Mouse (Mus musculus) liver, embryonic 13.5 days (tissue): ENCODE results near the gene Mapk10. TPM values are rescaled to one million over a fixed set of nuclear protein-coding genes. Genes with fewer than 3 reads are reported as not detected.

ENCODE experiments used
- ATAC-seq: fragments of 200-750 bp; cut with Nextera tagmentation; 2 replicates; pipeline ENCODE4 v1.8.0; 2017; ENCODE audit warnings: low read depth, mild to moderate bottlenecking, moderate number of reproducible peaks, moderate library complexity
- DNase-seq: peaks from one replicate; pipeline ENCODE4 v3.0.0; 2022
- H3K27ac ChIP-seq: fragments of 300-500 bp; sonication (generic); 2 replicates; pipeline ENCODE4 v1.5.1; 2015; ENCODE audit warnings: moderate library complexity, mild to moderate bottlenecking, inconsistent platforms
- H3K27me3 ChIP-seq: fragments of 300-500 bp; sonication (generic); 2 replicates; pipeline ENCODE4 v1.6.1; 2015; ENCODE audit warnings: mild to moderate bottlenecking, inconsistent platforms
- H3K36me3 ChIP-seq: fragments of 300-500 bp; sonication (generic); 2 replicates; pipeline ENCODE4 v1.6.1; 2015; ENCODE audit warnings: mild to moderate bottlenecking, inconsistent platforms
- H3K4me1 ChIP-seq: fragments of 300-500 bp; sonication (generic); replicated peaks from 2 replicates; pipeline ENCODE4 v1.6.1; 2015; ENCODE audit warnings: inconsistent platforms
- H3K4me2 ChIP-seq: fragments of 300-500 bp; sonication (generic); 2 replicates; pipeline ENCODE4 v1.6.1; 2015; ENCODE audit warnings: inconsistent platforms, mild to moderate bottlenecking, moderate library complexity
- H3K4me3 ChIP-seq: fragments of 300-500 bp; sonication (generic); replicated peaks from 2 replicates; pipeline ENCODE4 v1.5.1; 2015; ENCODE audit warnings: mild to moderate bottlenecking, inconsistent platforms
- H3K9ac ChIP-seq: fragments of 300-500 bp; sonication (generic); 2 replicates; pipeline ENCODE4 v1.6.1; 2015; ENCODE audit warnings: mild to moderate bottlenecking, inconsistent platforms
- H3K9me3 ChIP-seq: fragments of 300-500 bp; sonication (generic); replicated peaks from 2 replicates; pipeline ENCODE4 v1.6.1; 2016; ENCODE audit warnings: inconsistent platforms
- WGBS: fragments of 180-500 bp; shearing (Covaris S2); methylation state at CpG from one replicate; pipeline ENCODE4 v1.1.7; 2015; ENCODE audit not compliant: insufficient replicate concordance; 5-methylcytosine and 5-hydroxymethylcytosine counted together
- polyA plus RNA-seq: library from polyadenylated mRNA; unstranded; fragments of >200 nt; fragmentation: Nextera tagmentation; extraction: Ambion mirVana; gene quantifications from 2 replicates; pipeline ENCODE4 v1.2.1, GENCODE M21; 2015

Mapk10 gene
- polyA plus RNA-seq, 1 experiment from 2014 or later = 0.13 TPM

GRCm38 (mm10) chr5:103037752-103038151, 173.4 kb downstream of the Mapk10 start:
- no peak for DNase-seq

GRCm38 (mm10) chr5:103028940-103029621, 182.1 kb downstream of the Mapk10 start:
- Histone ChIP-seq H3K9ac (no peak overlapping the region), H3K36me3 (no peaks in the 10 kb centered on the region), H3K4me2 (no peak overlapping the region), H3K4me1 (no peaks in the 10 kb centered on the region), H3K27me3 (no peaks in the 10 kb centered on the region), H3K4me3 (no peak overlapping the region), H3K27ac (no peak overlapping the region), H3K9me3 (0 out of 2 replicates have a peak, but pooled peaks cover 4% of the 10 kb centered on the region)
- DNase-seq (no peak), ATAC-seq (no peak)
- 57% methylated on average over 13 of the region's 13 CpGs for WGBS

More at GRCm38 (mm10) chr5:103037752-103038151, 173.4 kb downstream of the Mapk10 start:
- Histone ChIP-seq H3K27me3 (no peaks in the 10 kb centered on the region), H3K36me3 (no peaks in the 10 kb centered on the region), H3K4me2 (no peak overlapping the region), H3K9me3 (no peaks in the 10 kb centered on the region), H3K4me3 (no peak overlapping the region), H3K27ac (no peak overlapping the region), H3K4me1 (no peaks in the 10 kb centered on the region), H3K9ac (no peak overlapping the region)
- WGBS = 59% methylated on average over 3 of the region's 3 CpGs
- ATAC-seq = no peak

- 0 out of 2 replicates have a peak, but pooled peaks cover 4% of the 10 kb centered on the region for H3K9me3 ChIP-seq
- no peaks in the 10 kb centered on the region for H3K36me3 ChIP-seq
- H3K9ac ChIP-seq = no peak overlapping the region
- DNase-seq (no peak), ATAC-seq (no peak)
- H3K4me3 ChIP-seq = no peak overlapping the region
- H3K4me1 ChIP-seq = no peaks in the 10 kb centered on the region
- no peak overlapping the region for H3K27ac ChIP-seq
- no peaks in the 10 kb centered on the region for H3K27me3 ChIP-seq
- WGBS = 51% methylated on average over 7 of the region's 7 CpGs
- H3K4me2 ChIP-seq = no peak overlapping the region
These were observed 188.5 kb downstream of the Mapk10 start for GRCm38 (mm10) chr5:103022504-103023172.

DNA sequence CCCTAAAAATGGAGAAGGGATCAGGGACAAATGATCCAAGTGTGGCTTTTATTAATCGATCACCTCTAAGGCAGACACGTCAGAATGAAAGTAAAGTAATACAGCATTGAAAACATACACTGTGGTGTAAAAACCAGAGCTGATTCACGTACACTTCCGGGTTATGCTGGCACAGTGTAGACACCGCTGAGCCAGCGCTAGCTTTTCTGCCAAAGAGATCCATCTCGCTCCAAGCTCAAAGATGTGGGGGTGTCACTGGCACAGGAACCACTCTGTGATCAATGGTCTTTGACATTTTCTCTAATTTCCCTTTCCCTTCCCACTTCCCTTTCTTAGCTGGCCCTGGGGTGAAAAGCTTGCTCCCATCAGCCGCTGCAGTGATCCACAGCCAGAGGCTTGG, 189.7 kb downstream of the Mapk10 start:
- no peak overlapping the region for H3K4me3 ChIP-seq
- no peak overlapping the region for H3K9ac ChIP-seq
- H3K9me3 ChIP-seq = 0 out of 2 replicates have a peak, but pooled peaks cover 4% of the 10 kb centered on the region
- no peak for ATAC-seq
- DNase-seq = no peak
- H3K4me2 ChIP-seq = no peak overlapping the region
- 53% methylated on average over 8 of the region's 8 CpGs for WGBS
- H3K4me1 ChIP-seq = no peaks in the 10 kb centered on the region
- H3K36me3 ChIP-seq = no peaks in the 10 kb centered on the region
- H3K27ac ChIP-seq = no peak overlapping the region
- no peaks in the 10 kb centered on the region for H3K27me3 ChIP-seq

DNA sequence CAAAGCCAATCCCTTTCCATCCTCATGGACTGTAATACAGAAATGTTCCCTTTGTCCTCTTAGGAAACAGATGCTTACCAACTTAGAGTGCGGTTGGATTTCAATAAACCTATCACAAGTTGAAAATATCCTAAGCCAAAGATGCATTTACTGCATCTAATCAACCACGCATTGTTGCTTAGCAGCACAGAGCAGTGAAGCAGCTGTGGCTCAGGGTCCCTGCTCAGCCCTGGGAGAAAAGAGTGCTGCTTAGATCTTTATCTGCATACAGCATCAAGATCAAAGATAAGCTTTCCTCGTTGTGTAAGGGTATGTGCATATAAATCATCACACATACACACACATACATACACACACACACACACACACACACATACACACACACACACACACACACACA, 190.2 kb downstream of the Mapk10 start:
- Histone ChIP-seq H3K4me2 (no peak overlapping the region), H3K9me3 (0 out of 2 replicates have a peak, but pooled peaks cover 4% of the 10 kb centered on the region), H3K4me1 (no peaks in the 10 kb centered on the region), H3K36me3 (no peaks in the 10 kb centered on the region), H3K9ac (no peak overlapping the region), H3K27ac (no peak overlapping the region), H3K27me3 (no peaks in the 10 kb centered on the region), H3K4me3 (no peak overlapping the region)
- WGBS = 54% methylated on average over 3 of the region's 3 CpGs
- ATAC-seq (no peak), DNase-seq (no peak)

DNA sequence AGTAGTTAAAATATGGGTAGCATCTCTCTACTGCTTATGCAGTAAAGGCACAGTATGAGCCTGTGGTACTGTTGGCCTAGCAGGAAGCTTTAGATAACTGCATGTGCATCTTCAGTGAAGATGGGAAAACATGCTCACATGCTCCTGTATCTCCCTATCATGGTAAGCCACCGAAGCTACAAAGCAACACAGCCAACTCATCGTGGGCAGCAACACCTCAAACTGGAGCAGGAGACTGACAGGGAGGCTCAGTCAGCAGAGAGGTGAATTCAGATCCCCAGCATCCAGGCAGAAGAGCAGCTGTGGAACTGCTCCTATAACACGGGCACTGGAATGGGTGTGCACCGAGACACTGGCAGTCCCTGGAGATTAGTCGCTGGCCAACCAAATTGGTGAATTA, 191.0 kb downstream of the Mapk10 start:
- no peak for DNase-seq
- Histone ChIP-seq H3K4me3 (no peak overlapping the region), H3K4me1 (no peaks in the 10 kb centered on the region), H3K9me3 (0 out of 2 replicates have a peak, but pooled peaks cover 4% of the 10 kb centered on the region), H3K4me2 (no peak overlapping the region), H3K9ac (no peak overlapping the region), H3K27ac (no peak overlapping the region), H3K36me3 (no peaks in the 10 kb centered on the region), H3K27me3 (no peaks in the 10 kb centered on the region)
- ATAC-seq = no peak
- WGBS = 74% methylated on average over 5 of the region's 5 CpGs

- Histone ChIP-seq H3K4me3 (no peak overlapping the region), H3K9me3 (peaks cover 4% of the 10 kb centered on the region; the same call in 1 of the 2 replicates), H3K36me3 (no peaks in the 10 kb centered on the region), H3K4me1 (no peaks in the 10 kb centered on the region), H3K27me3 (no peaks in the 10 kb centered on the region), H3K9ac (no peak overlapping the region), H3K4me2 (no peak overlapping the region), H3K27ac (no peak overlapping the region)
- WGBS = 48% methylated on average over 7 of the region's 7 CpGs
- DNase-seq = no peak
- ATAC-seq = no peak
These were observed 193.5 kb downstream of the Mapk10 start for GRCm38 (mm10) chr5:103017637-103018036.

DNA sequence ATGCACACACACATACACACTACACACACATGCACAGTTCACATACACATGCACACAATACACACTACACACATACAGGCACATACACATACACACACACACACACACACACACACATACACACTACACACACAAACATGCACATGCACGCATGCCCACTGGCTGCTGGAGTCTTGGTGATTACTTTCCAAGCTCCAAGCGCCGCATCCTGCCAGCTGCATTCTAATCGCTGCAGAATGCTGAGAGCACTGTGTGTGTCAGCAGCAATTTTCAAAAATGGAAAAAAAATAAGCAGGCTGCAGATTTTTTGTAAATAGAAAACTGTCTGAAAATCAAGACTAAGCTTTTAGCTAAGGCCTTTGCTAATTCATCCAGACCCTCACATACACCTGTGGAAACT, 196.8 kb downstream of the Mapk10 start:
- Histone ChIP-seq H3K4me3 (no peak overlapping the region), H3K9ac (no peak overlapping the region), H3K27ac (no peak overlapping the region), H3K4me1 (no peaks in the 10 kb centered on the region), H3K9me3 (peaks cover 4% of the 10 kb centered on the region; the same call in 1 of the 2 replicates), H3K4me2 (no peak overlapping the region), H3K27me3 (no peaks in the 10 kb centered on the region), H3K36me3 (no peaks in the 10 kb centered on the region)
- ATAC-seq = no peak
- no peak for DNase-seq
- WGBS = 71% methylated on average over 4 of the region's 4 CpGs

- WGBS = 73% methylated on average over 4 of the region's 4 CpGs
- H3K27ac ChIP-seq = no peak overlapping the region
- H3K9me3 ChIP-seq = peaks cover 3% of the 10 kb centered on the region; the same call in 1 of the 2 replicates
- H3K4me3 ChIP-seq = no peak overlapping the region
- H3K27me3 ChIP-seq = no peaks in the 10 kb centered on the region
- H3K4me1 ChIP-seq = no peaks in the 10 kb centered on the region
- H3K4me2 ChIP-seq = no peak overlapping the region
- H3K36me3 ChIP-seq = no peaks in the 10 kb centered on the region
- ATAC-seq (no peak), DNase-seq (no peak)
- no peak overlapping the region for H3K9ac ChIP-seq
These were observed 202.2 kb downstream of the Mapk10 start for GRCm38 (mm10) chr5:103008894-103009293.

GRCm38 (mm10) chr5:103002116-103002515, 209.0 kb downstream of the Mapk10 start:
- no peaks in the 10 kb centered on the region for H3K36me3 ChIP-seq
- no peak for ATAC-seq
- H3K4me1 ChIP-seq = no peaks in the 10 kb centered on the region
- no peak overlapping the region for H3K9ac ChIP-seq
- H3K9me3 ChIP-seq = peaks cover 2% of the 10 kb centered on the region; the same call in 1 of the 2 replicates
- WGBS = 56% methylated on average over 7 of the region's 7 CpGs
- DNase-seq = no peak
- no peaks in the 10 kb centered on the region for H3K27me3 ChIP-seq
- no peak overlapping the region for H3K4me3 ChIP-seq
- no peak overlapping the region for H3K4me2 ChIP-seq
- no peak overlapping the region for H3K27ac ChIP-seq

- Histone ChIP-seq H3K9ac (no peak overlapping the region), H3K4me3 (no peak overlapping the region), H3K27me3 (no peaks in the 10 kb centered on the region), H3K27ac (no peak overlapping the region), H3K4me1 (no peaks in the 10 kb centered on the region), H3K9me3 (peaks cover 2% of the 10 kb centered on the region; the same call in 1 of the 2 replicates), H3K36me3 (no peaks in the 10 kb centered on the region), H3K4me2 (no peak overlapping the region)
- ATAC-seq (no peak), DNase-seq (no peak)
- 65% methylated on average over 6 of the region's 6 CpGs for WGBS
These were observed 210.6 kb downstream of the Mapk10 start for GRCm38 (mm10) chr5:103000572-103000971.
